Mouse (Mus musculus) right cerebral cortex, adult 18-20 months (tissue): Measurements from ENCODE around the gene Tmtc2.

Source experiments
- DNase-seq: peaks from one replicate; pipeline ENCODE4 v3.0.0; 2022; ENCODE audit warnings: mixed read lengths

The Tmtc2 gene

DNA sequence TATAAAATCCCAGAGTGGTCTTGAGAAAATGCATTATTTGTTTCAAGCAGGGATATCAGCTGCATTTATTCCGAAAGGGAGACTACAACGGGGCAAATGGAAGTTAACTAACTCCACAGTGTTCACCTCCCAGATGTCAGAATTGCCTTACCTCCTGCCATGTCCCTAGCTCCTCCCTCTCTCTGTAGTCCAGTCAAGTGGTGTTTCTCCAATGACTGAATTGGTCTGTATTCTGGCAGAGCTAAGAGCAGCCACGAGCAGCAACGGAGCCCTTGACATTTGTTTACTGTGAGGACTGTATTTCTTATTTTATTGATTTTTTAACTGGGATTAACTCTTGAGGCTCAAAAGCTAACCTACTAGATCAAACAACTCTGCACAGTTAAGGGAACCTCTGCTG lies 81.8 kb downstream of the Tmtc2 start:
- DNase-seq, result no peak

DNA sequence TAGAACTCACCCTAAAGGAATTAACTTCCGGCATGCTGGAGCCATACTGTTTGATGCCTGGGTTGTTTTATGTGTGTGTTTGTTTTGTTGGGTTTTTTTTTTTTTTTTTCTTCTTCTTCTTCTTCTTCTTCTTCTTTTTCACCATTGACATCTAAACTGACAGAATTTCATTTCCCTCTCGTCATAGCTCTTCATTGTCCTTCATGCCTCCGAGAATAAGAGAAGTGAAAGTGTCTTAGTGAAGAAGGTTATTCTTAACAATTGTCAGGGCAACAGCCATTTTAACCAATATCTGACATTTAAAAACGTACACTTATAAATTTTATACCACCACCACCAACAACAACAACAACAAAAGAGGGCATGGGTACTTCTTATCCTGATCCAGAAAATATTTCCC lies 83.5 kb downstream of the Tmtc2 start:
- DNase-seq, result no peak

DNA sequence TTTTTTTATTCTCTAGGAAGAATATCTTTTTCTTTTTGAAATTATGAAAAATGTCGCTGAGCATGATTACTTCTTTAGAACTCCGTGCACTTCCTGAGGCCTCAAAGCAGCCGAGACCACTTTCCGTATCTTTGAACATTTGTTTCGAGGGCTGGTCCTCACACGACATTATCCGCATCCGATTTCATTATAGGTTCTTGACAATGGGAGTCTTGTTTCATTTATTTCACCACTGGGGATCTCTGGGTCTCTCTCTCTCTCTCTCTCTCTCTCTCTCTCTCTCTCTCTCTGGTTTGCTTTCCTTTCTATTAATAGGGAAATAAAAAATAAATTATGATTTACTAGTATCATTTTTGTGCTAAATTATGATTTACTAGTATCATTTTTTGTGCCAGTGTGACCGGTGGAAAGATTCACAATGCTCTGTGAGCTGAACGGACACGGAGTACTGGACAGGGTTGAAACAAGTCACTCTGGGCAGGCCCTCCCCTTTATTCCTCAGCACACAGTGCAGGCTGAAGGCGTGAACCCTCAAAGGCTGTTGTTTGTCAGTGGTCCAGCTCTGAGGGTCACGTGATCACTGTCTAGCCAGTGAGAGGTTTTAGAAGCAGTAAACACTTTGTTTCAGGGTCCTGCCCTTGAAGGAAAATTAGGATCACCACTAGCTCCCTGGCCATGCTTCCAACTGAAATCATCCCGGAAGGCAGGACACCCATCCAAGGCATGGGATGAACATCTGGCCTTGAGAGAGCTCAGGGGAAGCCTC lies 84.1 kb downstream of the Tmtc2 start:
- peak; percentile 22 for DNase-seq

DNA sequence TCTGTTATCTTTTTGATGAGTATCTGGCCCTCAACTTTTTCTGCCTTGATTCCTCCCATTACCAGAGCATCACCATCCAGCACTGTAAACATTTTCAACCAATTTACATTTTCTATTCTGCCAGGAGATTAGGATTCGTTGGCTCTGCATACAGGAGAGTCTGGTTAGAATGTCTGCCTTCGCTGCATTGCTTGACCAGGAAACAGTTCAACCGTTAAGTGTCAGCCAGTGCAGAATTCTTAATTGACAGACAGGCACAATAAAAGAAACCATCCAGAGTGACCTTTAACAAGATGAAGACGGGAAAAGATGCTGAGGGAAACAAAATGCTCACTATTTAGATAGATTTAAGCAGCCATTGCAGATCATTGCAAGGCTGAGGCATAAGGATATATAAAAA lies 87.3 kb downstream of the Tmtc2 start:
- no peak for DNase-seq

DNA sequence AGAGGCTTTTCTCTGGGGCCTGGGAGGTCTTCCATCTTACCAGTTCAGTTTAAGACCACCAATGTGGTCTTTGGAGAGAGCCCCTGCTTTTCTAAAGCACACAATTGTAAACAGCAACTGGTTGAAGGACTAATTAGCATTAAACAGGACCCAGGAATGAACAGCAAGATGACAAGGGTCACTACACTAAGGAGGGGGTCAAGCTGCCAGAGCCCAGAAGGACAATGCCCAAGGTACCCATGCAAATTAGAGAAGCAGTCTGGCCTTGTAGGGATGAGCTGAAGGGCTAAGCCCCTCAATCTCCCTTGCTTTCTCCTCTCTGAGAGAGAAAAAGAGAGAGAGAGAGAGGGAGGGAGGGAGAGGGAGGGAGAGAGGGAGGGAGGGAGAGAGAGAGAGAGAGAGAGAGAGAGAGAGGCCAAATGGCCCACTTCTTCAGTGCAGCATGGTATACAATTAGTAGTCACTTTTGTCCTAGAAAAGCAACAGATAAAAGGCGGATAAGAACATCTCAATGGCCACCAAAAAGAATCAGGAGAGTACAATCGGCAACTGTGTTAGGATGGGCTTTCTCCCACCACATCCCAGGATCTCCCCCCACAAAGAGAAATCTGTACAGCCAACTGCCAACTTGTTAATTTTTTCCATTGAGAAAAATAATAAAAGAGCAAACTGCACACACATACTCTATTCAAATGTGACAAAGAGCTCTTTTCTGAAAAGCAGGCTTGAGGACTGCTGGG lies 89.7 kb downstream of the Tmtc2 start:
- DNase-seq, result no peak

DNA sequence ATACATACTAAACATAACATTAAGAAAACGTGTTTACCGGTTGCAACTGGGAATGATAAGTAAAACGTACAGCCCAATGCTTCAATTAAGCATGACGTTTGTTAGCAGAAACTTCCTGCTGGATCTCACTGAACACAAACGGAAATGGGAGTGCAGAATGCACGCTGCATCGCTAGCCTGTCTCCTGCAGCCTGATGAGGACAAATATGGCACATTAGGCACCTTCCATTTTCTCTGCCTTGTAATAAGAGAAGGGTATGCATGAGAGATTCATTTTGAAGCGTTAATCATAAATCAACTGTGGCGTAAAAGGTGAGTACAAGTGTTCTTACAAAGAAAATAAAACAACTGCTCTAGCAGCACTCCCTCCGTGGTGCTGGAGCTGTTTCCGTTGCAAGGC lies 94.5 kb downstream of the Tmtc2 start:
- DNase-seq, result no peak

DNA sequence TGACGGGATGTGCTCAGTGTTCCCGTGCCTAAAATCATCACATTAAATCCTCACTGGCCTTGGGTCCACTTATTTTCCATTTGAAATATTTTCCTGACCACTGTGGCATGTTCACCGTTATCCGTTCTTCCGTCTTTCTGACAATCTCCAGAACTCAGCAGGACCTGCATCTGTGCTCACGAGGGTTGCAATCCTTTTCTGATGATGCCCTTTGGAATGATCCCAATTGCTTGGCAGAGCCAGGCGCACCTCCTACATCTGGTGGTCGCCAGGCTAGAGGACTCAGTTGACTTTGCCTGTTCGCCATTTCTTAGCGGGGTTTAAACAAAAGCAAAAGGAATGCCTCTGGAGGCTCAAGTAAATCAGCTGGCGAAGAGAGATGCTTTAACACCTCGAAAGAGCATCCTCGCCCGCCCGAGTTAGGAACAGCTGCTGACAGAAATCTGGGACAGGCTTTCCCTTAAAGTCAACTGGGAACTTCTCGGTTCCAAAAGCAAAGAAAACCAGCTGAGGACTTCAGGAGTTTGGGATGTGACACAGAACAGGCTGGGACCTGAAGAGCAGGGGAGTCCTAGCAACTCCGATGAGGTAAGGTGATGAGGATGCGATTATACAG lies 96.5 kb downstream of the Tmtc2 start:
- peak; percentile 26 for DNase-seq

DNA sequence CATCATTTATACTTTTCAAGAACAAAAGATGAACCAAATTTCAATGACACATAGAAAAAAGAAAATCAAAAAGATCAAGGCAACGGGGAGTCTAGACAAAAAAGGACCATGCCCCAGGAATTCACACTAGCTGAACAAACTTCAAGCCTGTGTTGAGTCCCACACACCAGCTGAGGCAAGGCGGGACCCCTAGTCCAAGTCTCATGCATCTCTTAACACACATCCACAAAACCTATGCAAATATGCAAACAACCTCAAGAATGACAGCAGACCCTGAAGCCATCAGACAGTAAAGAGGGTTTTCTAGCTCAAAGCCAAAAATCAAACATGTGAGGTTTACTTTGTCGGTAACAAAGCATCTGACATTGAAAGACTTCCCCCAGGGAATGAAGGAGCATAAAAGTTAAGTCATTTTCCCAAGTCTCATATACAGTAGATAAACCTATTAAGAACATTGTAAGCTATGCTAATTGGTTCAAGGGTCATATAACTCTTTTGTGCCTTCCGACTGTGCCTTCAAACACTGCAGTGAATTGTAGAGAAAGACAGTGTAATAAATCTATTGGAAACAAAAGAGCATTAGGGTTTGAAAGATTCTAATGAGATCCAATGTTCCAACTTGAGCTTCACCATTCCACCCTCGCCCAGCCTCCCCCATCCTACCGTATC lies 100.0 kb downstream of the Tmtc2 start:
- DNase-seq, result no peak

DNA sequence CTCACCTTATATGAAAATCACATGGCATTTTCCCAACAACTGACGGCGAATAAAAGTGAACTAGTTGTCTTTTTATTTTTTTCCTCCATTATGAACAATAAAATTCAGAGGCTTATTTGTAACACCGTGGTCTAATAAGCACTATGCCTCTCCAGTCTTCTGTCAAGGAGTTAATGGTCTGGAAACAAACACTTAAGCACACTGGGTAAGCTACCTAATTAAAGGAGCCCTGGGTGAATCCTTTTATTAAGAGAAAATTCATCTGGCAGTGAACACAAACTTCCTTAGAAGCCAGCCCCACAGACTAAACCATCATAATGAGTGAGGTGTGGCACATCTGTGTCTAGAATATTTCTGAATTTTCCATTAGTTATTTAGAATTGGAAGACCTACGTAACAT lies 109.9 kb downstream of the Tmtc2 start:
- no peak for DNase-seq

DNA sequence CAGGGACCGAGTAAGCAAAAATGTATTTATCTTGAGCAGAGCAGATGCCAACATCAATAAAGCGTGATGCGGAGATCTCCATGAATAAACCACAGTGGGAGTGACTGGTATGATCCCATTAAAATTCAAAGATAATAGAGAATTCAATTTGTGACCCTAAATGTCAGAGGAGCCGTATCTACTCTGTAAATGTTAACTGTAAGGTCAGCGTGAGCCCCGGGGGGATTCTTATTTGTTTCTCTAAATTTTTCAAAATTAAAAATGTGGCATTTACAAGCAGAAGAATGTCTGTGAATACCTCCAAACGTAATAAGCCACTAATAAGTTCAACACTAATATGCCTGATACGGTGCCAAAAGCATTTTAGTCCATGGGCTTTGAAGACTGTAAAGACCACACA lies 120.8 kb downstream of the Tmtc2 start:
- no peak for DNase-seq

DNA sequence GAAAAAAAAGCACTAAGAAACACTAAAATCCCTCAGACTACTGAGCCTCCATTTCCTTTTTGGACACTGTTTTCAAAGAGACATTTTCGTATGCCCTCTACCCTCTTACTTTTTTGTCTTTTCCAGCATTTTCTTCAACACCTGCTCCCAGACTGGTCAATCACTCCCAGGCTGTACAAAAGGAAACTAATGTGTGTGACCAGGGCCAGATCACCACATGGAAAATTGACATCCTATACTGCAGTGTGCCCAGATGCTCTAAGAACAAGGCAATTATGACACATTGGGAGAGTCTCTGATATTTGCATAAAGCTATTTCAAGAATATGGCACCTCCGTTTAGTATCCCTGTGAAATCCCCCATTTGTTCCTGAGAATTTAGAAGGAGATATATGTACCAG lies 127.1 kb downstream of the Tmtc2 start:
- DNase-seq, result no peak

DNA sequence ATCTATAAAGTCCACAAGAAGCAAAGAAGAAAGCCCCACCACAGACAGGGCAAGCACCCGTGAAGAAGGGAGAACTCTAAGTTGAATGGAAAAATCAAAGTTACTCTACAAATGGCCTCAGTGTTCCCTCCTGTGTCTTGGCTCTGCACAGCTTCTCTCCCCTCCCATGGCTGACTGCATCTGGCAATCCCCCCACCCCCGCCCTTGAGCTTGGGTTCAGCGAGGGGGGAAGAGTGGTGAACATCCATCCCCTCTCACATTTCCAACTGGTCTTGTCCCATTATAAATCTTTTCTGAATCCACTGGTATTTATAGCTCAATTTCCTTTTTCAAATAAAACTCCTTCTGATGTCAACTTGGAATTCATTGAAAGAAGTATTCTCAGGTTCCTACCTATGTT lies 129.9 kb downstream of the Tmtc2 start:
- DNase-seq, result no peak

DNA sequence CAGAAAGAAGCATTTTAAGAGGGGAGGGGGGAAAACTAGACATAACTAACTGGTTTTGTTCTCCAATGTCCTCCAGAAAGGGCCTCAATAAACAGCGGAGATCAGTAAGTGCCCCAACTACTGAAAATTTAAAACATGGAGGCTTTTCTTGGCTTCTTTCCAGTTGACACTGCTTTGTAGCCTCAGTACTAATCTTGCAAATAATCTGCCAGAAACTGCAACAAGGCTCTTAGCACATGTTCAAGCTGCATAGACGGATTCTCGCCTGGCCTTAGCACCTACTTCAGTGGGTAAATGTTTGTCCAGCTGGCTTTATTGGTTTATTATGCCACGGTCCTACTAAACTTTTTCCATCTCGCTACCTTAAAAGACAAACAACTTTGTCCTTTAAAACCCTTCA lies 139.4 kb downstream of the Tmtc2 start:
- DNase-seq, result no peak

DNA sequence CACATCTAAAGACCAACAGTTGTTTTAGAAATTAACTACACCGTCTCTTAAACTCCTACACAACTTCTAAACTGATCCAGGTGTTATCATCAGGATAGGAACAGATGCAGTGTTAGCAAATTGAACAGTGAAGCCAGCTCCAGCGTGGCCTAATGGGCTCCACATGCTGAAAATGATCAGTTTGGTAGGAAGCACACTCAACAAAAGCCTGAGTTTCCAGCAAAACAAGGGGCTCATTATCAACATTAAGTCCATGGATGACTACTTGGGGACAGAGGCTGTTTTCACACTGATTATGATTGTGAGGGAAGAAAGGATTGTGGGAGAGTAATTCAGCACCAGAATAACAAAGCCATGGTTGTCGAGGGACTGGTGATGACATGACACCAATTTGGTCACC lies 143.4 kb downstream of the Tmtc2 start:
- DNase-seq, result no peak

DNA sequence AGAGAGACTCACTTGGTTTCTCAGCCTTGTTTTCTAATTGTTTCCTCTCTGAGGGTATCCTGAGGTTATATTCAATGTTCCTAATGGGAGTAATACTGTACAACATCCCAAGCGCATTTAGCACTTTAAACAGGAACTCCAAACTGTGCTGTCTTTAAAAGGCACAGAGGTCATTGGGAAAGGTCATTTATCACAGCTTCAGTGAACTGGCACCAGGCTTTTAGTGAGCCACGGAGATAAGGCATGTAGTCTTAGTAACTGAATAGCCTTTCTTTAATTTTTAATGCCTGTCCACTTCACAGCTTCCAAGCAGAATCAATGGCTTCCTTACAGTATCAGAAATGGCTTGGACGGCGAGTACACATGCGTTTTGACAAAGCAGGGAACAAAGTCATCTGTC lies 144.0 kb downstream of the Tmtc2 start:
- no peak for DNase-seq

DNA sequence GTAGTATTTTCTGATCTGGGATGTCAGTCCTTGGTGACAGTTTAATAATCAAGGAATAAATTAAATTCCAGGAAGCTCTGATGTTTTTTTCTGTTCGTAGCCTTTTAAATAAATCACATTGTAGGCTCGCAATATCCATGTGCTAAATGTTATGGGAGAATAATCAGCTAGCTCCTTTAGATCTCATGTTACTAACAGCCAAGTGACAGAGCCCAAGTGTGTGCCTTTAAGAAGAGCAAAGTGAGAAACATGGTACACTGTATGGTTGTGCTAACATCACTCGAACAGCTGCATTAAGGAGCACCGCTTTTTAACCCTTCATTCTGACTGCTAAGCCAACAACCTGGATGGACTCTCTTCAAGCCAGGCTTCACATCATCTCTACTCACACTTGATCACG lies 146.2 kb downstream of the Tmtc2 start:
- DNase-seq, result no peak

DNA sequence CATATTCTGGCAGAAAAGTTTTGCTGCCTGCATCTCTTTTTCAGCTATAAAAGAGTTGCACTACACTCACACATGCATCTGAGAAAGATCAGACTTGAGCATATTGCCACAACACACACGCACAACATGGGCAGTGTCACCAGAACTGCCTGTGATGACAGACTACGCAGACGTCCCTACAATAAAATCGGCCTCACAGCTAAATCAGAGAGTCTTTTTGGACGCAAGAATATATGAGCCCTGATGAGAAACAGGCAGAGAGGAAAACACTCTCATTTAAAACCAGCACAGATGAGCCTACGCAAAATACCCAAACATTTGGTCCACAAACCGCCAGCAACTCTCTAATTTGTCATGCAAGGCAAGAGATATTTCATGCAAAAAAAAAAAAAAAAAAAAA lies 146.6 kb downstream of the Tmtc2 start:
- DNase-seq, result no peak

DNA sequence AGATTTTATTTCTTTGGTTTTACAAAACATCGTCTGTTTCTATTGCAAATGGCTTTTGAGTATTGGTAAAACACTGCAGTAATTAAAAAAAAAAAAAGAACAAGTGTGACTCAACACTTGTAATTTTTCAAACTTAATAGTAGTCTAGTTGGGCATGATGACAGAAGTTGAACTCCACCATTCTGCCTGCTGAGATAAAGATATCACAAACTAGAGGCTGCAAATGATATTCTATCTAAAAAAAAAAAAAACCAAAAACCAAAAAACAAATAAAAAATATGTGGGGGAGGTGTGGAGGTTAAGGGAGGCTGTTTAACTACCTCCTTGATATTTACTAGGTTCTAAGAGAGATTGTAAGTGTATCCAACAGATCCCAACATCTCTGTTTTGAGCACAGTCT lies 149.2 kb downstream of the Tmtc2 start:
- no peak for DNase-seq

DNA sequence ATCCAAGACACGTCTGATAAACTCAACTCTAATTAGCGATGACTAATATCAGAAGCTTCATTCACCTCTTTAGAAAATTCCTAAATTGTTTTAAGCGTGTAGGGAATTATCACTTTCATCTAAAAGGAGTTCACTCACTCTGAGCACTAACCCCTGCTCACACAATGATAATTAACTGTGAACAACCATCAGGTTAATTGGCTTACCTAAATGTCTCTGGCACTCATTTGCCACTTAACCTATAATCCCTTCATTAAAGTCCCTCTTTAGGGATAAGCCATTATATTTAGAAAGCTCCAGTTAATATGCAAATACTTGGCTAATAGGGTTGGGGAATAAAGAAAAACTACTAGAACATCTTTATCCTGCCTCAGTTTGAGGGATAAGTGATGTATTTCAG lies 151.1 kb downstream of the Tmtc2 start:
- no peak for DNase-seq

DNA sequence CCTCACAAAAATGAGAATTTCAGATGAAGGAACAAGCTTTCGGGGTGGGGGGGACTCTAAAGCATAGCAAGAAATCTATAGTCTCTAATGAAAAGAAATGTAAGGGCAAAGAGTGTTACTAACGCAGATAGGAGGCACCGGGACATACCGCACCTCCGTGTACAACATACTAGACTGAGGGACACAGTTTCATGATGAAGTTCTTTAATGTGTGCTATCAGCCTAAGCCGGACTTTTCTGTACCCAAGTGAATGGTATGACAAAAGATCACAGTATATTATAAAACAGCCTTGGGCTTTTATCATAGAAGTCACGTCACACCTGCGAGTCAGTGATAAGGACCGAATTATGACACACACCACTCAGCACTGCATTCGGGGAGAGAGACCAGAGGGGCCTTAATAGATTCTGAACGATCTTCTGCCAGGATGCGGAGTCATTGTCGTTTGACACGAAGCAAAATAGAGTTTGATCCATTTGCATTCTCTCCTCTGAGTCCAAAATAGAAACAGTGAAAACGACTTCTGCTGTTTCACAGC lies 156.3 kb downstream of the Tmtc2 start:
- no peak for DNase-seq

DNA sequence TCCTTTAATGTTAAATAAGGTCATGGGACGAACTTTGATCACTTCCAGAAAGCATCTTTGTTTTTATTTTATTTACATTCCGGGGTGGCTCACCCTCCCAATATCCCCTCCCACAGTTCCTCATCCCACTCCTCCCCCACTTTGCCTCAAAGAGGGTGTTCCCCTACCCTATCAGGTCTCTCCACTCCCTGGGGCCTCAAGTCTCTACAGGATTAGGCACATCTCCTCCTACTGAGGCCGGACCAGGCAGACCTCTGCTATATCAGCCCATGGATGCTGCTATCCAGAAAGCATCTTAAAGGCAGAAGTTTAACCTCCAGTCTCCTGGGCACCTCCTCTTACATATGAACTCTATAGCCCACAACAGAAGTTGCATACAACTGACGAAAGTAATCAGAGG lies 157.7 kb downstream of the Tmtc2 start:
- DNase-seq, result no peak

DNA sequence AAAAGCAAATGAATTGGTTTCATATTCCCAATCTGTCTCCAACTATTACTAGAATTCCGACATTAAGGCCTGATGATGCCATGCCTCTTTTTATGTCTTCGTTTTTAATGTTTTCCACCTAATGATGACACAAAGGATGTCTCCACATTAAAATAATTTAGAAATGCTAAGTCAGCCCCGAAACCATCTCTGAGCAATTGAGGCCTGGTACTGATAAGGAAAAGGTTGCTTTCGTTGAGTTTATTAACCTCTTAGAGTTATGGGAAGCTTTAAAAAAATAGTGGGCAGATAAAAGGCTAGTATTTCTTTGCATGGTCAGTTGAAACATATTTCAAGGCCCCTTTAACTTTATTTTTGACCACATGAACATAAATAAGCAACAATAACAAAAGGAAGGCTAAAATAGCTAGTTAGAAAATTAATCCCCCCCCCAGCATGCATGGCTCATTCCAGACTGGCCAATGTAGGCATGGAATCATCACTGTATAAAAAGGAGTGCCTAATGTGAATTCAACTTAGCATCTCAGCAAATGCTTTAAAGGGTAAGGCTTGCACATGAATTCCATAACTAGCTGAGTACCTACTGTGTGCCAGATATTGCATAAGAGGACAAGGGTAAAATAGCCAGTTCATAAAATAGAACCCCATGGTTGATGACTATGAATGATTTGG lies 168.3 kb downstream of the Tmtc2 start:
- no peak for DNase-seq

DNA sequence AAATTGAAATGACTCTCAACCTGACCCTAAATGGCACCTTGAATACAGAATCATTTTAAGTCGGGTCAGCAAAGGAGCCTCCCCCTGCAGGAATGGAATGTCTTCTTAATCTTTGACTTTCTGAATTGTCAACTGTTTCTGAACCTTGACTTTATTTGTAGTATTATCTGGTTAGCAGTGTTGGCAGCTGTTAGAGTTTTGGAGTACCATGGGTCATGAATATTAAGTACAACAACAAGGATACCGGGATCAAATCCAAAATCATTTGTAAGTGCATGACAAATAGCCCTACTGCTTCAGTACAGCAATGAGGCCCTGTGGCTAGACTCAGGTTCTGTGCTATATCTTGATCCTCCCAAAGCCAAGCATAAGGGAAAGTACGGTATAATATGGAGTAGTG lies 170.3 kb downstream of the Tmtc2 start:
- DNase-seq, result no peak
